Mouse (Mus musculus): Measurements from ENCODE around the gene Nanos1. TPM values are rescaled to one million over a fixed set of nuclear protein-coding genes. Genes with fewer than 3 reads are reported as not detected.

Gene Nanos1
- polyA plus RNA-seq, 1 experiment from 2014 or later = 1.6 TPM

DNA sequence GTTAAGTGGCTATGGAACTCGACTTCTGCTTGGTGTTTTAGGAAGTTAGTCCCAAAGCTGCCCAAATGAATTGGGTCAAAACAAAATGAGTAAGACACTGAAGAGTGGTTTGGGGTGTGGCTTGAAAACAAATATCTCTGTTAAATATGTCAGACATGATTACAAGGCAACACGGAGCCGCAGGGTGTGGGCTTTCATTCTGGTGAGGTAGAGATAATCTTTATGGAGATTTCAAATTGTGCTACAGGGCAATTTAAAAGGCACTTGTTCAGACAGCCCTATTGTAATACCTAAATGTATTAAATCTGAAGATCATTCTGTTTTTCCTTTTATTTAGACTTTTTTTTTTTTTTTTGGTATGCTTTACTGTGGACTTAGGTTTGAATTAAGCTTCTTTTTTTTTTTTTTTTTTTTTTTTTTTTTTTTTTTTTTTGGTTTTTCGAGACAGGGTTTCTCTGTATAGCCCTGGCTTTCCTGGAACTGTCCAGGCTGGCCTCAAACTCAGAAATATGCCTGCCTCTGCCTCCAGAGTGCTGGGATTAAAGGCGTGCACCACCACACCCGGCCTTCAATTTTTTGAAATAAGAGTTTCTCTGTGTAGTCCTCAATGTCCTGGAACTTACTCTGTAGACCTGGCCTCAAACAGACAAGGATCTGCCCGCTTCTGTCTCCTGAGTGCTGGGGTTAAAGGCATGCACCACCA lies 44.2 kb downstream of the Nanos1 start:
- no peaks in the 10 kb centered on the region for H3K9me3 ChIP-seq (ENCODE audit: low read depth, low read length)

DNA sequence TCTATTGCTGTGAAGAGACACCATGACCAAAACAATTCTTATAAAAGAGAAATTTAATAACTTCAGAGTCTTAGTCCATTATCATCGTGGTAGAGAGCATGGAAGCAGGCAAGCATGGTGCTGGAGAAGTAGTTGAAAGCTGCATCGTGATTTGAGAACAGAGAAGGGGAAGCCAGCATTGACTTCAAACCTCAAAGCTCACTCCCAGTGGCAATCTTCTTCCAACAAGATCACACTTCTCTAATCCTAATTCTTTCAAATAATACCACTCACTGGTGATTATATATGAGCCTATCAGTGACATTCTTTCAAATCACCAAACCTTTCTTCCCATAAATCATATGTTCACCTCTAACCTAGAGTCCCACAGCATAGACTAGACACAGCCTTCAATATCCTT lies 49.1 kb downstream of the Nanos1 start:
- Histone ChIP-seq H3K27ac (ENCODE audit: low read depth) (no peak overlapping the region), H3K4me1 (ENCODE audit: insufficient read depth) (no peaks in the 10 kb centered on the region)
- 64% methylated on average over 2 of the region's 2 CpGs for WGBS

More for the DNA sequence above, 44.2 kb downstream of the Nanos1 start:
- Histone ChIP-seq H3K4me1 (ENCODE audit: insufficient read depth) (no peaks in the 10 kb centered on the region), H3K27ac (ENCODE audit: low read depth) (no peak overlapping the region), H3K4me2 (no peak overlapping the region), H3K36me3 (ENCODE audit: insufficient read depth) (no peaks in the 10 kb centered on the region), H3K4me3 (ENCODE audit: low read depth, low read length) (no peak overlapping the region), H3K27me3 (ENCODE audit: insufficient read depth, low read length) (no peaks in the 10 kb centered on the region), H3K9ac (no peak overlapping the region)
- ATAC-seq (ENCODE audit: insufficient read depth) (no peak), DNase-seq (no peak)
- 79% methylated on average over 7 of the region's 7 CpGs for WGBS
- no peak for TF ChIP-seq CTCF (IDR thresholded peaks at IDR 0.05; ENCODE audit: low read depth)

More for the DNA sequence above, 49.1 kb downstream of the Nanos1 start:
- TF ChIP-seq CTCF (IDR thresholded peaks at IDR 0.05; ENCODE audit: low read depth) = no peak
- Histone ChIP-seq H3K4me3 (ENCODE audit: low read depth, low read length) (no peak overlapping the region), H3K9me3 (ENCODE audit: low read depth, low read length) (no peaks in the 10 kb centered on the region), H3K27me3 (ENCODE audit: insufficient read depth, low read length) (no peaks in the 10 kb centered on the region), H3K4me2 (no peak overlapping the region), H3K36me3 (ENCODE audit: insufficient read depth) (no peaks in the 10 kb centered on the region), H3K9ac (no peak overlapping the region)
- no peak for ATAC-seq (ENCODE audit: insufficient read depth)
- DNase-seq = no peak

Small RNA genes lying within 50 kb of the gene (microRNA-seq; reads per million reads assigned to microRNA genes)
- not detected for gene mmu-mir-3084-1 (ENCODE audit: borderline number of aligned reads)

Other genes with a start within 250 kb of the Nanos1 start
- gene Cacul1, start 175.0 kb upstream of the Nanos1 start, polyA plus RNA-seq (2014; fragmentation: Nextera tagmentation; extraction: Ambion mirVana) = 29.3 and 30.8 TPM in 2 replicates
- gene Eif3a, start 34.7 kb downstream of the Nanos1 start, polyA plus RNA-seq (2014; fragmentation: Nextera tagmentation; extraction: Ambion mirVana) = 178 and 185 TPM in 2 replicates
- gene Fam45a, start 55.6 kb downstream of the Nanos1 start, polyA plus RNA-seq (2014; fragmentation: Nextera tagmentation; extraction: Ambion mirVana) = 31.0 and 31.3 TPM in 2 replicates
- 6.4 and 6.5 TPM in 2 replicates for gene Sfxn4, start 105.5 kb downstream of the Nanos1 start, polyA plus RNA-seq (2014; fragmentation: Nextera tagmentation; extraction: Ambion mirVana)
- gene Prdx3, start 118.6 kb downstream of the Nanos1 start, polyA plus RNA-seq (2014; fragmentation: Nextera tagmentation; extraction: Ambion mirVana) = 115 and 125 TPM in 2 replicates
- gene Grk5, start 133.8 kb downstream of the Nanos1 start, polyA plus RNA-seq (2014; fragmentation: Nextera tagmentation; extraction: Ambion mirVana) = 3.2 and 4.5 TPM in 2 replicates